Mouse (Mus musculus): ENCODE measurements around the gene Zmynd10. TPM values are rescaled to one million over a fixed set of nuclear protein-coding genes. Genes with fewer than 3 reads are reported as not detected.
A peak's percentile ranks its signal among the peaks of the same experiment; 100 is the strongest.

The Zmynd10 gene
- polyA plus RNA-seq, 1 experiment from 2014 or later = 3.6 TPM

DNA sequence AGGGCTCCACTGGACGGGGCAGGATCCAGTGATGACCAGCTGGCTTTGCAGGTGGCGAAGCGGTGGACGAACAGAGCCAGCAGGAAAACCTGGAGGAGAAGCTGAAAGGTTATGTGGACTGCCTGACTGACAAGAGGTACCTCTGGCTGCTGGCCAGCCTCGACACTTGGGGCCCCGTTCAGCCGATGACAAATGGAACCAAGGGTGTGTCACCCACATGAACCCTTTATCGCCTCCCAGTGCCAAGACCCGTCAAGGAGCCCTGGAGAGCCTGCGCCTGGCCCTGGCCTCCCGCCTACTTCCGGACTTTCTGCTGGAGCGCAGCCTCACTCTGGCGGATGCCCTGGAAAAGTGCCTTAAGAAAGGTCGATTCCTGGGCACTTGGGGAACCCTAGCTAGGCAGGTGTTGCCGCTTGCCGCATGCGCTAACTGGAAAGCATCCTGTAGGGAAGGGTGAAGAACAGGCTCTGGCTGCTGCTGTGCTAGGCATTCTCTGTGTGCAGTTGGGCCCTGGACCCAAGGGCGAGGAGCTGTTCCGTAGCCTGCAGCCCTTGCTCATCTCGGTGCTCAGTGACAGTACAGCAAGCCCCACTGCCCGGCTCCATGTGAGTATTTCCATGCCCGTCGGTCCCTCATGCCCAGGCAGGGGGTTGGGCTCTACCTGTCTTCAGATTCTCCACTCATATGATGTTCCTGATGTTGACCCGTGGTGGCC, 43.1 kb downstream of the Zmynd10 start:
- no peak overlapping the region for H3K4me3 ChIP-seq
- no peak overlapping the region for H3K9ac ChIP-seq
- H3K4me1 ChIP-seq = peaks cover 13% of the 10 kb centered on the region
- H3K4me2 ChIP-seq (replicated peaks) = no peak overlapping the region
- H3K27ac ChIP-seq = no peak overlapping the region
- peaks cover 41% of the 10 kb centered on the region for H3K36me3 ChIP-seq
- no peaks in the 10 kb centered on the region for H3K9me3 ChIP-seq (replicated peaks)
- ATAC-seq (ENCODE audit: low FRiP score) = no peak
- no peaks in the 10 kb centered on the region for H3K27me3 ChIP-seq
- 92% methylated on average over 25 of the region's 25 CpGs for WGBS

DNA sequence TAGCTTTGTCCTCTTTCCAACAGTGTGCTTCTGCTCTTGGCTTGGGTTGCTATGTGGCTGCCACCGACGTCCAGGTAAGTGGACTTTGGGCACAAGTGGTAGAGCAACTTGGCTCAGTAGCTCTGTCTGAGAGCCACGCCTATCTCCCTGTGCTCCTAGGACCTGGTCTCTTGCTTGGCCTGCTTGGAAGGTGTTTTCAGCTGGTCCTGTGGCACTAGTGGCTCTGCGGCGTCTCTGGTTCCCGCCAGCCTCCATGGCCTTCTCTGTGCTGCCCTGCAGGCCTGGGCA, 43.6 kb downstream of the Zmynd10 start:
- no peak for ATAC-seq (ENCODE audit: low FRiP score)
- H3K36me3 ChIP-seq = peaks cover 41% of the 10 kb centered on the region
- H3K4me2 ChIP-seq (replicated peaks) = no peak overlapping the region
- 94% methylated on average over 6 of the region's 6 CpGs for WGBS
- H3K4me1 ChIP-seq = peaks cover 13% of the 10 kb centered on the region
- no peak overlapping the region for H3K9ac ChIP-seq
- no peaks in the 10 kb centered on the region for H3K9me3 ChIP-seq (replicated peaks)
- no peaks in the 10 kb centered on the region for H3K27me3 ChIP-seq
- H3K4me3 ChIP-seq = no peak overlapping the region
- no peak overlapping the region for H3K27ac ChIP-seq

DNA sequence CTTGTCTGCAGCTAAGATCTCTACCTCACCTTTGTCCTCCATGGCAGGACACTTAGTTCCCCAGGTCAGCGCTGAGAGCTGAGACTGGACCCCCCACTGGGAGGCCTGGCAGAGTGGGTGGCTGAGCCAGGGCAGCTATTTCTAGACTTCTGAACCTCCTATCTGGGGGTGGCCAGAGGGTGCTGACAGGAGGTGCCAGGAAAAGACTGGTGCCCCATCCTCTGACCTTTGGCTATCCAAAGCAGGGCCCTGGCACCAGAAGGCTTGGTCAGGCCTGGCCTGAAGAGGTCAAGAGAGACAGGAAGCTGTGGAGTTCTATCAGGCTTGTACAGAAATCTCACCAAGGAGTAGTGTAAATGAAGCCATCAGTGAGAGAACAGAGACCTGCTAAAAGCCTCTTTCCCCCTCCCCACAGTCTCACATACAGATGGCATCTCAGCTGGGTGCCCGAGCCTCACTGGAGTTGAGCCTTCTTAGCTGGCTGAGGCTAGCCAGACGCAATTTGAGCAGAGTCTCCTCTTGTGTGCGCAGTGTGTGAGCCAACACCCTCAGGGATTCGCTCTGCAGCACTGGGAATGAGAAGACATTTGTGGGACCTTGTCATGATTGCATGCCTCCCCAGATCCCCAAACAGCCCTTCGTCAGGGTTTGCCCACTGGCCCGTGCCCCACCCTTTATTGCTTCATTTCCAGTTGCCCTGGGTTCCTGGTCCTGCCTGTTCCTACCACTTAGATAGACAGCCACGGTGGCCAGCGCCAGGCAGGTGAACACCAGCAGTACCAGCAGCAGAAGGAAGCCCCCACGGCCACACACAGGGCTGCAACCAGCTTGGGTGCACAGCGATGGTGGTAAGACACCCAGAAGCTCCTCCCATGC, 46.2 kb downstream of the Zmynd10 start:
- no peaks in the 10 kb centered on the region for H3K9me3 ChIP-seq (replicated peaks)
- H3K4me1 ChIP-seq = peaks cover 8% of the 10 kb centered on the region
- no peak overlapping the region for H3K27ac ChIP-seq
- H3K4me2 ChIP-seq (replicated peaks) = no peak overlapping the region
- no peak overlapping the region for H3K9ac ChIP-seq
- H3K4me3 ChIP-seq = no peak overlapping the region
- H3K27me3 ChIP-seq = no peaks in the 10 kb centered on the region; the same call in 1 of the 2 replicates
- WGBS = 81% methylated on average over 11 of the region's 11 CpGs
- H3K36me3 ChIP-seq = peaks cover 41% of the 10 kb centered on the region
- no peak for ATAC-seq (ENCODE audit: low FRiP score)

DNA sequence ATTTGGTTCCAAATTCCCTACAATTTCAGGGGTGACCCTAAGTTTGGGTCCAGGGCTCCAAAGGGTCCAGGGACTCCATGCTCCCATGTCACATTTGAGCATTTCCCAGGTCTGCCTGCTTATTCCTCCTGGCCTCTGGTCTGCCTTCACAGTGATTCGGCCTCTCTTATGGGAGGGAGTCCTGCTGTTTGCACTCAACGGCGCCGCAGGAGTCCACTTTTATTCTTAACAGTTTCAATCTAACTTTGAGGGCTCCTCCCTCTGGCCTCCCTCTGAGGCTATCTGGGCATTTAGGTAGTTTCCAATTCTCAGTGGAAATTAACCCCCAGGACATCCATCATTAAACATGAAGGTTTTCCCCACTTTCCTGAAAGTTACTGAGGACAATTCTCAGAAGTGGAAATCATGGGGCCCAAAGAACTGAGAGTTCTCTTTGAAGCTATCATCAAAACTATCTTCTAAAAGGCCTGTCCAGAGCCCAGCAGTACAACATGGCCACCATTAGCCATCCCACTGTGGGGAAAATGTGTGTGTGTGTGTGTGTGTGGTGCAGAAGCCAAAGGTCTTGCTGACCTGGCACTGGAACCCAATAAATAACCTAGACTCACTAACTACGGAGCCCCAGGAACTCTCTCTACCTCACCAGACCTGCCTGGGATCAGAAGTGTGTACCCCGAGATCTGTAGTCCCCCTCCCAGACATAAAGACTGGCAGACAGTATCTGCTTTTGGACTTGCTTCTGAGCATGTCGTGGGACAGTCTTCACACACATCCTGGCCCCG, 47.4 kb downstream of the Zmynd10 start:
- H3K27me3 ChIP-seq = no peaks in the 10 kb centered on the region; the same call in 1 of the 2 replicates
- WGBS = 74% methylated on average over 8 of the region's 8 CpGs
- peaks cover 41% of the 10 kb centered on the region for H3K36me3 ChIP-seq
- H3K9me3 ChIP-seq (replicated peaks) = no peaks in the 10 kb centered on the region
- no peak overlapping the region for H3K4me3 ChIP-seq
- ATAC-seq (ENCODE audit: low FRiP score) = no peak
- no peak overlapping the region for H3K27ac ChIP-seq
- no peak overlapping the region for H3K9ac ChIP-seq
- H3K4me1 ChIP-seq = no peaks in the 10 kb centered on the region
- no peak overlapping the region for H3K4me2 ChIP-seq (replicated peaks)

DNA sequence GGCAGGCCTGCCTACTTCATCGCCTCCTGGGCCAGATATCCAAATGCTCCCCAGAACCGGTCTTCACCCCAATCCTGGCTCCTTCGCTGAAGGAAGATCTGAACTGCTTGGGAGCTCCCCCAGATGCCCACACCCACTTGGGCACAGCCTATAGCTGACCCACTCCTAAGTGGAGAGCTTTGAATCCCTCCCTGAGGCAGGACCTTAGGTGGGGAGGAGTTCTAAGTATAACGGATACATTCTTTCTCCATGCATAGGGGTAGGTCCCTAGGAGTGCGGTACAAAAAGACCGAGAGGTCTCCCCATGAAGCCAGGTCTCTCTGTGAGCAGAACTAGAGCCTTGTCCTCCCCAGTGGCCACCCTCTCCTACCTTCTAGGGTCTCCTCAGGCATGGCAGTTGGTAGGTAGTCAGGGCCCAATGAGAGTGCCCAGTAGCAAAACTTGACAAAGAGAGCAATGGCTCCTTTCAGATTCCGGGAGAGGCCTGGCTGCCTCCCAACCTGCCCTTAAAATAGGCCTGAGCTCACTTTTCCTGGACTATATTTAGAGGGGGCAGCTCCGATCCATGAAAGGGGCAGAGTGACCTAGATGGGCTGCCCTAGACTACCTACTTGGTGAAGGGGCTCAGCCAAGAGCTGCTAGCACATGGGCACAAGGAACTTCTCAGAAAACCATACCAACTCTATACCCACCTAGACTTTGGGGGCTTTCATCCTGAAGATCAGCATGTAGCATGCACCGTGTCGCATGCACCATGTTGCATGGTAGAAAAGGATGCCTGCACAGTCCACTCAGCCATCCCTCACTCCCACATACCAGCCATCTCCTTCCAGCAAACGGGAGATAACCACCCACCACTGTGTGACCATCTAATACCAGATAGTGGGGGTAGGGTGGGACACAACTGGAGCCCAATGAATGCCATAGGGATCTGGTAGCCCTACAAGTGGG, 49.8 kb downstream of the Zmynd10 start:
- no peaks in the 10 kb centered on the region for H3K9me3 ChIP-seq (replicated peaks)
- no peak overlapping the region for H3K9ac ChIP-seq
- H3K27me3 ChIP-seq = peaks cover 4% of the 10 kb centered on the region; the same call in 1 of the 2 replicates
- H3K27ac ChIP-seq = no peak overlapping the region
- ATAC-seq (ENCODE audit: low FRiP score) = no peak
- H3K36me3 ChIP-seq = peaks cover 19% of the 10 kb centered on the region
- H3K4me1 ChIP-seq = no peaks in the 10 kb centered on the region
- 88% methylated on average over 11 of the region's 11 CpGs for WGBS
- H3K4me2 ChIP-seq (replicated peaks) = no peak overlapping the region
- H3K4me3 ChIP-seq = no peak overlapping the region

DNA sequence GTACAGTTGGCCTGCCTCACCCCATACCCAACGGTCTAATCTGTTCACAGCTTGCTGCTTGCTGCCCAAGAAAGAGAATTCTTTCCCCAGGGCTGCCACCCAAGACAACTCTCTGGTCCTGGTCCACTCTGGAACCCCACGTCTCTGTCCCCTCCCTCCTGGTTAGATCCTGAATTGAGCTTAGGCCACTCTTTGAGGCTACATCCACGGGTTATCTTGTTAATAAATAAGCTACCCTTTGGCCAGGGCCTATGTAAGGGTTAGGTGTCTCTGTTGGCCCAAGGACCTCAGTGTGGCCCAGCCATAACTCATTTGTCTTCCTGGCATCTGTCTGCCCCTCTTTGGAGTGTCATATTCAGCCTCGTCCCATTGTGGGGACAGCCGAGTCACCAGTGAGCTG, 51.3 kb downstream of the Zmynd10 start:
- no peaks in the 10 kb centered on the region for H3K9me3 ChIP-seq (replicated peaks)
- H3K4me1 ChIP-seq = peaks cover 8% of the 10 kb centered on the region; the same call in 1 of the 2 replicates
- H3K27ac ChIP-seq = no peak overlapping the region
- H3K36me3 ChIP-seq = peaks cover 4% of the 10 kb centered on the region
- H3K9ac ChIP-seq = no peak overlapping the region
- H3K4me2 ChIP-seq (replicated peaks) = no peak overlapping the region
- ATAC-seq (ENCODE audit: low FRiP score) = no peak
- H3K4me3 ChIP-seq = no peak overlapping the region
- peaks cover 4% of the 10 kb centered on the region; the same call in 1 of the 2 replicates for H3K27me3 ChIP-seq
- WGBS = 82% methylated on average over 5 of the region's 5 CpGs

DNA sequence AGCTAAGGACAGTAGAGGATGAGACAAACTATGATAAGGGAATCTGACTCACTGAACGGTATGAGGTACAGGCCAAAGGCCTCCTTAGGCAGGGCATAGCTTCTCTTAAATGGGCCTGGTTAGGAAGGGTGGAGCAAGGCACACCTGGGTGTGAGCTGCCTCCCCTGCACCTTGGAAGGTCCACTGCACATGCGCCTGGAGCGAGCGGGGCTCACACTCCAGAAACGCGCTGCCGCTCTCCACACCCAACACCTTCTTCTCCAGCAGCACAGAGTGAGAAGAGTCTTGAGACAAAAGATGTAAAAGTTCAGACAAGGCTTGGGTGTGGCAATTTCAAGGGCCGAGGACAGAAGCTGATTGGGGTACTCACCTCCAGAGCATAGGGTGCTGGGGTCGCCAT, 52.3 kb downstream of the Zmynd10 start:
- Histone ChIP-seq H3K4me1 (peaks cover 13% of the 10 kb centered on the region), H3K4me3 (no peak overlapping the region), H3K9ac (no peak overlapping the region), H3K9me3 (replicated peaks) (no peaks in the 10 kb centered on the region), H3K27me3 (peaks cover 4% of the 10 kb centered on the region; the same call in 1 of the 2 replicates), H3K27ac (no peak overlapping the region), H3K36me3 (no peaks in the 10 kb centered on the region; the same call in 1 of the 2 replicates), H3K4me2 (replicated peaks) (no peak overlapping the region)
- ATAC-seq (ENCODE audit: low FRiP score) = no peak
- 89% methylated on average over 9 of the region's 9 CpGs for WGBS

DNA sequence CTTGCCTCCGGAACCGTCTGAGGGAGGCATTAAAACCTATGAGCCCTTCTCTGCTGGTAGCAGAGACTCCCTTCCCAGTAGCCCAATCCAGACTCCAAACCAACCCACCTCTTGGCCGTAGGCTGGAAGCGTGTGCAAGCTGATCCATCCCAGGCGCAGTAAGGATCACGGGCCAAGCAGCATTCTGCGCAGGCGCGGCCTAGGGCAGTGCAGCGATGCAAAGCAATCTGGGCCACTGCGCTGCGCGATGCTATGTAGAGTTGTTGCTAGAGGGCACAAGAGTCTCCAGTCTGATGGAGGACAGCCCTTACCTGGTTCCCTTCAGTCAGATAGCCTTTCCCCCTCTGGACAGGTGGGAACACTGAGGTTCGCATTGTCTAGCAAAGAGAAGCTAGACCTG, 52.7 kb downstream of the Zmynd10 start:
- WGBS = 76% methylated on average over 14 of the region's 14 CpGs

DNA sequence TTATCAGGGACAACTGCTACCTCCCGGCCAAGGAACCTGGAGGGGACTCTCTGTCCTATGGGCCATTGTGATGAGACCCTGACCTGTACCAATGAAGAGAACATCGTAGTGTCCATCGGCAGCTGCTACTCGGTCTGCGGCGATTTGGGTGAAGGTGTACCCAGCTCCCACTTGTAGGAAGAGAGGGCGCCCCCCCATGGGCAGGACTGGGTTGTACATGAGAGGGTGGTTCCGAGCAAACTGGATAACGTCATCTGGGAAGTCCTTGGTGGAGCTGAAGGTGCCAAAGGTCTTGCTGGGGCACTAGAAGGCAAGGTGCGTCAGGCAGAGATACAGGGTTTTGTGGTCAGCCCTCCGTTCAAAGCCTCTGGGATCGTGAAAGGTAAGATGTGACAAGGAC, 53.6 kb downstream of the Zmynd10 start:
- Histone ChIP-seq H3K9me3 (replicated peaks) (no peaks in the 10 kb centered on the region), H3K4me3 (no peak overlapping the region), H3K27me3 (peaks cover 4% of the 10 kb centered on the region; the same call in 1 of the 2 replicates), H3K27ac (no peak overlapping the region), H3K4me2 (replicated peaks) (no peak overlapping the region), H3K9ac (no peak overlapping the region), H3K36me3 (no peaks in the 10 kb centered on the region), H3K4me1 (peaks cover 24% of the 10 kb centered on the region)
- WGBS = 76% methylated on average over 12 of the region's 12 CpGs
- no peak for ATAC-seq (ENCODE audit: low FRiP score)

More for the DNA sequence above, 52.7 kb downstream of the Zmynd10 start:
- peaks cover 4% of the 10 kb centered on the region; the same call in 1 of the 2 replicates for H3K27me3 ChIP-seq
- no peak overlapping the region for H3K4me2 ChIP-seq (replicated peaks)
- no peak overlapping the region for H3K4me3 ChIP-seq
- H3K27ac ChIP-seq = no peak overlapping the region
- H3K36me3 ChIP-seq = no peaks in the 10 kb centered on the region
- ATAC-seq (ENCODE audit: low FRiP score) = no peak
- peaks cover 17% of the 10 kb centered on the region for H3K4me1 ChIP-seq
- H3K9ac ChIP-seq = 0 out of 2 replicates have a peak overlapping the region, but pooled peaks have one; percentile 6
- no peaks in the 10 kb centered on the region for H3K9me3 ChIP-seq (replicated peaks)

Measured in hindbrain, embryonic 12.5 days (tissue).